Mouse (Mus musculus) embryonic stem cell, embryonic (primary cell): ENCODE measurements around the gene Cnnm1.

Experiments used
- CTCF ChIA-PET, 4 experiments: fragments of 300-600 bp in 2 of 4; fragments of 350-600 bp in 2 of 4; sonication (Branson Sonifier 250); formaldehyde crosslinking; loops; one replicate each; lab custom pipeline; 2022; ENCODE audit warnings: inconsistent platforms in 2 of 4; lab: Charles Lee
- POLR2A ChIA-PET, 4 experiments: fragments of 300-600 bp in 2 of 4; fragments of 350-600 bp in 2 of 4; sonication (Branson Sonifier 250); formaldehyde crosslinking; loops; one replicate each; lab custom pipeline; 2022; ENCODE audit warnings: antibody characterized with exemption in 4 of 4, inconsistent platforms in 1 of 4; lab: Charles Lee

The Cnnm1 gene

DNA sequence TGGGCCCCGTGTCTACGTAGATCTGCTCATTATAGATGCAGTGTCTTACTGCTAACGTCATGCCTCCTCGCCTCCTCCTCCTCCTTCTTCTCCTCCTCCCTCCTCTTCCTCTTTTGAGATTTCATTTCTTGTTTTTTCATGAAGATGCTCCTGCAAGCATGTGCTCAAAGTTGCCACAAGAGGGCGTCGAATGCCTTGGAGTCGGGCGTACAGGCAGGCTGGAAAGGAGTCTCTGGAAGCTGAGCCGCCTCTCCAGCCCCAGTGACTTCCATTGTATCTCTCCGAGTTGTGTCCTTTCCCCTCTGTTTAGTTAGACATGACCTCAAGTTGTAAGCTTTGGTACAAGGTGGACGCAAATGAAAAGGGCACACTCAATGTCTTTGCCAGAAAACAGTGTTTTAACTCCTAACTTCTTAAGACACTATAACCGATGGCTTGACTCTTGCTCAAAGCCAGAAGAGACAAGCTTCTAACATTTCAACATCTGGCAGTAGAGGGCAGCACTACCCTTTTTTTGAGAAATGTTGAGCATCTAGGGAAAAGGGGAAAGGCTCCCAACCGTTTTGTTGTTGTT lies 90.0 kb downstream of the Cnnm1 start:
- POLR2A ChIA-PET, result interaction anchor here (0.6 to 1.8 kb wide), 16 partner anchors 9 to 269 kb away, joined by 3 to 11 read pairs (median 4); no protein-coding TSS in a partner anchor

DNA sequence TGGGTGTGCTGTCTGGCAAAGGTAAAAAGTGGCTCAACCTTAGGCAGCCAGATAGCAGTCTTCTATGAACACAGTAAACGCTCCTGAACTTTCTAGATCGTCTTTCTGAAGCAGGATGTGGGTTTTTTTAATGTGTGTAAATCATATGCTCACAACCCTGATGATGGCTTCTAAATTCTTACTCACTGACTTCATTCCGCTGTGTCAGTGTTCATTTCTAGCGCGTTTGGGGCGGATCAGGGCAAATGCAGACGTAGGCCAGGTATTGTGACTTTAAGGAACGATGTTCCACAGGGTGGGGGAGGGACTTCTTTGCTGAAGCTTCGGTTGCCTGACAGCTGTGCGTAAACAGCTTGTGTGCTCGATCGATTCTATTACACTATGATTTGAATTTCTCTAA lies 90.7 kb downstream of the Cnnm1 start:
- ChIA-PET CTCF (interaction anchor here (0.6 to 3.0 kb wide), 82 partner anchors 9 to 765 kb away, joined by 3 to 55 read pairs (median 5); partner anchors contain the start of genes Slc25a28 (in 3 of the 4), Cox15 (in 2 of the 4), Cutc (in 2 of the 4) and Nkx2-3 (in 2 of the 4)), POLR2A (interaction anchor here in 3 of 4 experiments (0.6 to 1.8 kb wide), 14 partner anchors 10 to 131 kb away, joined by 3 to 11 read pairs (median 4); no protein-coding TSS in a partner anchor)

More for the DNA sequence above, 90.0 kb downstream of the Cnnm1 start:
- CTCF ChIA-PET, result interaction anchor here (0.5 to 3.0 kb wide), 88 partner anchors 9 to 766 kb away, joined by 3 to 55 read pairs (median 4); partner anchors contain the start of genes Slc25a28 (in 3 of the 4), Cox15 (in 2 of the 4), Cutc (in 2 of the 4) and Entpd7 (in 2 of the 4)

DNA sequence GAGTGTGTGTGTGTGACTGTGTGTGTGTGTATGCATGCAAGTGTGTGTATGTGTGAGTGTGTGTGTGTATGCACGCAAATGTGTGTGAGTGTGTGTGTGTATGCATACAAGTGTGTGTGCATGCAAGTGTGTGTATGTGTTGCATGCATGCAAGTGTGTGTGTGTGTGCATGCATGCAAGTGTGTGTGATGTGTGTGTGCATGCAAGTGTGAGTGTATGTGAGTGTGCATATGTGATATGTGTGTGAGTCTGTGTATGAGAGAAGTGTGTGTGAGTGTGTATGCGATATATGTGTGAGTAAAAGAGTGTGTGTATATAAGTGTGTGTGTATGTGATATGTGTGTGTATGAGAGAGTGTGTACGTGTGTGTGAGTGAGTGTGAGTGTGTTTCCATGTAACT lies 95.1 kb downstream of the Cnnm1 start:
- POLR2A ChIA-PET, result no interaction called here
- CTCF ChIA-PET, result no interaction called here

DNA sequence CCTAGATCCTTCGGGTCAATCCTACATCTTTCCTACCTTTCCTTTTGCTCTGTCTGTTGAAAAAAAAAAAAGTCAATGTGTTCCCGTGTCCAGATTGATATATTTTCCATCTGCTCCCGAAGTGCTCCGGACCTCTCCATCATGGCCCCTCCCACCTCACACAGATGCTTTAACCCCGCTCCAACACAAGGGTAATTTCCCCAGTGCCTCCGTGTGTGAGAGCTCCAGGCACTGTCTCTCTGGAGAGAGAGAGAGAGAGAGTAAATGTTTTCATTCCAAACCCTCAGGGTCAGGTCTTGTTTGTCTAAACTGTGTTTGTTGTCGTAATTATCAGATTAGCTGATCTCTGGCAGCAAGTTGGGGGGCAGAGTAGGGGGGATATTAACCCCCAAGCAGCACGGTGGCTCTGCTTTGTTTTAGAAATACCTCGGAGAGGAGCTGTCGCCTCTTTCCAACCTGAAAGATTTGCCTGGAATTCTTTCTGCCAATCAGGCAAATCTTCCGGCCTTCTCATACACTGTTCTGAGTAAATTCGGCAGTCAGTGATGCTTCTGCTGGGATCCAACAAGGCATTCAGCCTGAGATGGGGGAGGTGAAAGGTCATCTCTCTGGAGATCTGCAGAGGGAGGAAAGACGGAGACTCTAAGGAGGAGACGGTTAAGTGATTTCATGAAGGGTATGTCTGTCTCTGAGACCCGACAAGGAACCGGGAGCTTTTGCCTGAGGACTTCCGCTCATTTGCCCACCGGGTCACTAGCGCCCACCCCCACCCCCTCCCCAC lies 106.3 kb downstream of the Cnnm1 start:
- POLR2A ChIA-PET, result interaction anchor here in 2 of 4 experiments (0.7 to 0.9 kb wide), 3 partner anchors 22 to 402 kb away, joined by 3 to 7 read pairs (median 4); no protein-coding TSS in a partner anchor
- CTCF ChIA-PET, result interaction anchor here in 3 of 4 experiments (0.6 to 1.2 kb wide), 8 partner anchors 16 to 115 kb away, joined by 3 to 4 read pairs (median 3); no protein-coding TSS in a partner anchor
